Mouse (Mus musculus): ENCODE data around the gene Sirt3.
A peak's percentile ranks its signal among the peaks of the same experiment; 100 is the strongest.

Gene Sirt3

DNA sequence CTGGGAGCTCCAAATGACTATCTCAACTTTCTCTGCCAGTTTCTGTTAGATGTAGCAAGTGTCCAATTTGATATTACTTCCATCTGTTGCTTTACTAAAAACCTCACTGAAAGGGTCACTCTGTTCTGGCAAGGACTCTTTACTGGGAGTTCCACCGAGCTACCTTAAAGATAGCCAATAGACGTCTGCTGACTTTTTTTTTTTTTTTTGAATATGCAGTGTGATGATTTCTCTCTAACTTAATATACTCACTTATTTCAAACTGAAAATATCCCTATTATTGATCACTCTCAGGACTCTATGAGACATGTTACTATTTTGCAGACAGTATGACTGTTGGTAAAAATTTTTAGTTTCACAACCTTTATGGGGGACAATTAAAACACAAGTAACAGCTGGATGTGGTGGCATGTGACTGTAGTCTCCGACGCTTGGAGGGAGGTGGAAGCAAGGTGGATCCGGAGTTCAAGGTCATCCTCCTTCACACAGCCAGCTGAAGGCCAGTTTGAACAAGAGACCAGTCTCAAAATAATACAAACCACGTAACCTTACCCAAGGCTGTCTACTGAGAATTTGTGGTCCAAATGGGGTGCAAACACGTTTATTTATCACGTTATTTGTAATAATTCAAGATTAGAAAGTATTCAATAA is 1.1 kb downstream of the Sirt3 start:
- H3K27me3 ChIP-seq (ENCODE audit: insufficient read depth, low read length) = no peaks in the 10 kb centered on the region
- TF ChIP-seq POU5F1 (IDR thresholded peaks at IDR 0.05; ENCODE audit: borderline replicate concordance, low read length) = no peak
- peaks cover 49% of the 10 kb centered on the region for H3K4me1 ChIP-seq (replicated peaks; ENCODE audit: low read depth, low read length)

DNA sequence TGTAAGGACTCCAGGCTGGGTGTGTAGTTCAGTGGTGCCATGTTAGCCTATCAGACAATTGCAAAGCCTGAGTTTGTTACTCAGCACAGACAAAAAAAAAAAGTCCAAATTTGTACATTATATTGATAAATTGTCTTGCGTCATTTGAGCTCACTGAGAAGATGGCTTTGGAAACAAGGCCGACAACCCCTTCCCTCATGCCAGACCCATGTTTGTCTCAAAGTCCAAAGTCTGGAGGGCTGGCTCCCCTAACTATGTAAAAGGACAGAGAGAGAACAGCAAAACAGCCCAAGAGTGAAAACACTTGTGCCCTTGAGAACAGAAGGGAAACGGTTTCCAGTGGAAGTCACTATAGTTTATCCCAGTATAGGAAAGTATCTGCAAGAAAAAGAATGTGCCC is 1.7 kb downstream of the Sirt3 start:
- TF ChIP-seq POU5F1 (IDR thresholded peaks at IDR 0.05; ENCODE audit: borderline replicate concordance, low read length) (no peak), CTCF (conservative IDR thresholded peaks at IDR 0.05; ENCODE audit: low read length) (no peak), NANOG (IDR thresholded peaks at IDR 0.05; ENCODE audit: borderline replicate concordance, low read length) (no peak)
- H3K9me3 ChIP-seq (ENCODE audit: low read length) = no peaks in the 10 kb centered on the region
- H3K36me3 ChIP-seq (ENCODE audit: insufficient read depth, low read length) = peaks cover 58% of the 10 kb centered on the region
- peaks cover 49% of the 10 kb centered on the region for H3K4me1 ChIP-seq (replicated peaks; ENCODE audit: low read depth, low read length)
- H3K4me3 ChIP-seq (replicated peaks; ENCODE audit: low read length) = peak overlapping the region; percentile 98; the same call in 1 of the 2 replicates
- no peaks in the 10 kb centered on the region for H3K27me3 ChIP-seq (ENCODE audit: insufficient read depth, low read length)

More for the DNA sequence above, 1.1 kb downstream of the Sirt3 start:
- H3K4me3 ChIP-seq (replicated peaks; ENCODE audit: low read length) = peak overlapping the region; percentile 98
- H3K36me3 ChIP-seq (ENCODE audit: insufficient read depth, low read length) = peaks cover 58% of the 10 kb centered on the region
- H3K9me3 ChIP-seq (ENCODE audit: low read length) = no peaks in the 10 kb centered on the region

DNA sequence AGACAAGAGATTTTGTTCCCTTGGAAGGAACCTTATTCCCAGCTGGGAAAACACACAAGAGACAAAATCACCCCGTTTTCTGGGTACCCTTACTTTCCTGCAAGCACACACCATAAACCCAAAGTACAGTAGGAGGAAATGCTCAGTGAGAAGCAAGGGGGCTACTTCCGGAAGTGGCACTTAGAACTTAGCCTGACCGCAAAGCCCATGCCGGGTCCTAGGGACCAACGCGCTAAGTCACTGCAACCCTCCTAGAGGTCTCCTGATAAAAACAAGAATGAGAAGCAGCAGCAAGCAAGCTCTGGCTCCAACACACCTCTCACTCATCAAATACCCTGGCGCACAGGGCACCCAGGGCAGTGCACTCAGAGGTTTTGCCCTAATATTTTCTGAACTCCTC is 2.8 kb downstream of the Sirt3 start:
- no peak for TF ChIP-seq CTCF (conservative IDR thresholded peaks at IDR 0.05; ENCODE audit: low read length)
- no peak for TF ChIP-seq POU5F1 (IDR thresholded peaks at IDR 0.05; ENCODE audit: borderline replicate concordance, low read length)
- no peak for TF ChIP-seq NANOG (IDR thresholded peaks at IDR 0.05; ENCODE audit: borderline replicate concordance, low read length)
- H3K27me3 ChIP-seq (ENCODE audit: insufficient read depth, low read length) = no peaks in the 10 kb centered on the region

DNA sequence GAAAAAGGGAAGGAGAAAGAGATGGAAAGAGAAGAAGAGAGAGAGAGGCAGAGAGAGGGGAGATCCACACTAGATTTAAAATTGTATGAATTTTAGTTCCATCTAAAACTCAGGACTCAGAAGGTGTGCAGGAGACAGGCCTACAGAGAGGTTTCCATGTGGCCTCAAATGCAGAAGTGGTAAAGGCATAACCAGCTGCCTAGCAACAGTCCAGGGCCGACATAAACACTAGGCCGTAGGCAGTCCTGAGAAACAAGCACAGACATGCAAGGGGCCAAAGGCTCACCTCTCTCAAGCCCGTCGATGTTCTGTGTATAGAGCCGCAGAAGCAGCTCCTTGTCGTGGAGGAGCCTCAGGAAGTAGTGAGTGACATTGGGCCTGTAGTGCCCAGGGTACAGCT is 4.7 kb downstream of the Sirt3 start:
- Histone ChIP-seq H3K36me3 (ENCODE audit: insufficient read depth, low read length) (peaks cover 67% of the 10 kb centered on the region), H3K9me3 (ENCODE audit: low read length) (no peaks in the 10 kb centered on the region), H3K4me1 (replicated peaks; ENCODE audit: low read depth, low read length) (peaks cover 31% of the 10 kb centered on the region), H3K4me3 (replicated peaks; ENCODE audit: low read length) (no peak overlapping the region), H3K27me3 (ENCODE audit: insufficient read depth, low read length) (no peaks in the 10 kb centered on the region)
- TF ChIP-seq CTCF (conservative IDR thresholded peaks at IDR 0.05; ENCODE audit: low read length) (no peak), POU5F1 (IDR thresholded peaks at IDR 0.05; ENCODE audit: borderline replicate concordance, low read length) (no peak), NANOG (IDR thresholded peaks at IDR 0.05; ENCODE audit: borderline replicate concordance, low read length) (no peak)

More for the DNA sequence above, 2.8 kb downstream of the Sirt3 start:
- Histone ChIP-seq H3K4me3 (replicated peaks; ENCODE audit: low read length) (no peak overlapping the region), H3K9me3 (ENCODE audit: low read length) (no peaks in the 10 kb centered on the region), H3K36me3 (ENCODE audit: insufficient read depth, low read length) (peaks cover 56% of the 10 kb centered on the region), H3K4me1 (replicated peaks; ENCODE audit: low read depth, low read length) (peaks cover 48% of the 10 kb centered on the region)

DNA sequence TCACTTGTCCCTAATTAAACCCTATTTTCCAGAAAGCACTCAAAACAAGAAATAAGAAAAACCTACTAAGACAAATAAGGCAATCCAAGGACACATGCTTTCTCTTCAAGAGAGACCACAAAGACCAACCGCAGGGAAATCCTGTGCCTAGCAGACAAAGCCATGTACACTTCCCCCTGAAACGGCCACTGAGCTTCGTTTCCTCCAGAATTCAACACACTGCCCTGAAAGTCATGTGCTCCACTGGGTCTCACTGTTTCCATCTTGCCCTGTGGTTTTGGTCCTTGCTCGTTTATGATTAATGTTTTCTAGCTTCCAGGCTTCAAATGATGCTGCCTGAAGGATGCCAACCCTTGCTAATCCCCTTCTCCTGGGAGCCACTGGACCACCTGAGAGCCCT is 7.9 kb downstream of the Sirt3 start:
- TF ChIP-seq POU5F1 (IDR thresholded peaks at IDR 0.05; ENCODE audit: borderline replicate concordance, low read length) = no peak
- no peak overlapping the region for H3K4me3 ChIP-seq (replicated peaks; ENCODE audit: low read length)
- peaks cover 18% of the 10 kb centered on the region for H3K4me1 ChIP-seq (replicated peaks; ENCODE audit: low read depth, low read length)
- no peaks in the 10 kb centered on the region for H3K9me3 ChIP-seq (ENCODE audit: low read length)
- H3K36me3 ChIP-seq (ENCODE audit: insufficient read depth, low read length) = peaks cover 87% of the 10 kb centered on the region
- no peaks in the 10 kb centered on the region for H3K27me3 ChIP-seq (ENCODE audit: insufficient read depth, low read length)

DNA sequence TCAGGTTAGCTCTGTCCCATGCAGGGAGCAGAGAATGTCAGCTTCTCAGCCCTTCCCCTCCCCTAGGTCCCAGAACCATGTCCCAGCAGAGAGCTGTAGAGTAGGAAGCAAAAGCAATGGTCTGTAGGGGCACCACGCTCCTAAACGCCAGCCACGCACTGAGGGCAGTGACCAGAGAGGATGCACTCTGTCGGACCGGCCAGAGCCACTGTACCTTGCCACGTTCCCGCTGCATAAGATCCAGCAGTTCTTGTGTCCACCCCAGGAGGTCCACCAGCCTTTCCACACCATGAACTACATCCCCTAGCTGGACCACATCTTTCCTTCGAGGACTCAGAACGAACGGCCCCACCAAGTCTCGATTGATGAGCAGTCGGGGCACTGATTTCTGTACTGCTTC is 17.3 kb downstream of the Sirt3 start:
- no peaks in the 10 kb centered on the region for H3K9me3 ChIP-seq (ENCODE audit: low read length)
- no peaks in the 10 kb centered on the region for H3K27me3 ChIP-seq (ENCODE audit: insufficient read depth, low read length)
- no peak for TF ChIP-seq POU5F1 (IDR thresholded peaks at IDR 0.05; ENCODE audit: borderline replicate concordance, low read length)
- TF ChIP-seq CTCF (conservative IDR thresholded peaks at IDR 0.05; ENCODE audit: low read length) = no peak
- no peak for TF ChIP-seq NANOG (IDR thresholded peaks at IDR 0.05; ENCODE audit: borderline replicate concordance, low read length)
- H3K36me3 ChIP-seq (ENCODE audit: insufficient read depth, low read length) = peaks cover 93% of the 10 kb centered on the region
- H3K4me1 ChIP-seq (replicated peaks; ENCODE audit: low read depth, low read length) = peaks cover 37% of the 10 kb centered on the region
- H3K4me3 ChIP-seq (replicated peaks; ENCODE audit: low read length) = no peak overlapping the region

DNA sequence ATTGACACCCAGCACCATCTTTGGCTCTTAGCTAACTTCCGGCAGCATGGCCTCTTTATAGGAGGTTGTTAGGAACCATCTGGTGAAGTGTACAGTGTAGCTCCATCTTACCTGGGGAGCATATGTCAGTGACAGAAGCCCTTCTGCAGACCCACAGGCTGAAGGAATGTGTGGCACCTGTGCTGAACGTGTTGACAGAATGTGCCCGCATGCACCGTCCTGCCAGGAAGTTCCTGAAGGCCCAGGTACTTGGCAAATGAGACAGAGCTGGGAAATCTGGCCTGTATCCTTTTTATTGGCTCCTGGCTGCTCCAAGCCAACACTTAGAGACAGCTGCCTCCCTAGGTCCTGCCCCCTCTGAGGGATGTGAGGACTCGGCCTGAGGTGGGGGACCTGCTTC is 21.4 kb downstream of the Sirt3 start:
- Histone ChIP-seq H3K27me3 (ENCODE audit: insufficient read depth, low read length) (no peaks in the 10 kb centered on the region), H3K4me1 (replicated peaks; ENCODE audit: low read depth, low read length) (peaks cover 56% of the 10 kb centered on the region), H3K4me3 (replicated peaks; ENCODE audit: low read length) (no peak overlapping the region), H3K9me3 (ENCODE audit: low read length) (no peaks in the 10 kb centered on the region), H3K36me3 (ENCODE audit: insufficient read depth, low read length) (peaks cover 79% of the 10 kb centered on the region)
- TF ChIP-seq NANOG (IDR thresholded peaks at IDR 0.05; ENCODE audit: borderline replicate concordance, low read length) (no peak), CTCF (conservative IDR thresholded peaks at IDR 0.05; ENCODE audit: low read length) (no peak), POU5F1 (IDR thresholded peaks at IDR 0.05; ENCODE audit: borderline replicate concordance, low read length) (no peak)

DNA sequence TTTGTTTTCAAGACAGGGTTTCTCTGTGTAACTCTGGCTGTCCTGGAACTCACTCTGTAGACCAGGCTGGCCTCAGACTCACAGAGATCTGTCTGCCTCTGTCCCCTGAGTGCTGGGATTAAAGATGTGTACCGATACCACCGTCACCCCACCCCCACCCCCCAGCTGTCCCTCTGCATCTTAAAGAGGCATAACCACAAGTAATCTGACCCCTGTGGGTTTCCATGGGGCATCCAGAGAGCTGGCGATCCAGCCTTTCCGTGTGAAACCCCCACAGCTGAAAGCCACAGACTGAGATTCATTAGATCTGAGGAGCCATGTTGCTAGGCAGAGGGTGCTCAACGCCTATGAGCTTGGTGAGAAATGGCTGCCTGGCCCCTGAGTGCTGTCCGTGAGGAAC is 22.1 kb downstream of the Sirt3 start:
- peaks cover 78% of the 10 kb centered on the region for H3K36me3 ChIP-seq (ENCODE audit: insufficient read depth, low read length)

DNA sequence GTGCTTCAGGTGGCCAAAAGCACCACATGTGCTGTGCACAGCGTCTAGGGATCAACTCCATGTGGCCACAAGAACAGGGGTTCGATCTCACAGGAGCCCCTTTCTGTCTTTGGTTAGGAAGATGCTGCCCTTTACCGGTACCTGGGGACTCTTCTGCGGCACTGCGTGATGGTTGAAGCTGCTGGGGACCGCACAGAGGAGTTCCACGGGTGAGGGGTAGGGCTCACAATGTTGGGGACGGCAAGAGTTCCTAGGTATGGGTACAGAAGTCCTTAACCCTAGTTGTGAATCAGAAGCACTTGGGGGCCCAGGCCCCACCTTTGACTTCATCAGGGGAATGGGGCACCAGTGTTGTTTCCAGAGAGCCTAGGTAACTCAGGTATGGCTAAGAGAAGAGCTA is 23.4 kb downstream of the Sirt3 start:
- TF ChIP-seq POU5F1 (IDR thresholded peaks at IDR 0.05; ENCODE audit: borderline replicate concordance, low read length) = no peak
- TF ChIP-seq CTCF (conservative IDR thresholded peaks at IDR 0.05; ENCODE audit: low read length) = no peak
- no peak for TF ChIP-seq NANOG (IDR thresholded peaks at IDR 0.05; ENCODE audit: borderline replicate concordance, low read length)

More for the DNA sequence above, 22.1 kb downstream of the Sirt3 start:
- no peaks in the 10 kb centered on the region for H3K27me3 ChIP-seq (ENCODE audit: insufficient read depth, low read length)
- H3K4me3 ChIP-seq (replicated peaks; ENCODE audit: low read length) = no peak overlapping the region
- peaks cover 58% of the 10 kb centered on the region for H3K4me1 ChIP-seq (replicated peaks; ENCODE audit: low read depth, low read length)
- no peaks in the 10 kb centered on the region for H3K9me3 ChIP-seq (ENCODE audit: low read length)
- TF ChIP-seq NANOG (IDR thresholded peaks at IDR 0.05; ENCODE audit: borderline replicate concordance, low read length) (no peak), CTCF (conservative IDR thresholded peaks at IDR 0.05; ENCODE audit: low read length) (no peak), POU5F1 (IDR thresholded peaks at IDR 0.05; ENCODE audit: borderline replicate concordance, low read length) (no peak)

More for the DNA sequence above, 23.4 kb downstream of the Sirt3 start:
- H3K9me3 ChIP-seq (ENCODE audit: low read length) = no peaks in the 10 kb centered on the region
- peaks cover 78% of the 10 kb centered on the region for H3K36me3 ChIP-seq (ENCODE audit: insufficient read depth, low read length)
- H3K27me3 ChIP-seq (ENCODE audit: insufficient read depth, low read length) = no peaks in the 10 kb centered on the region
- H3K4me3 ChIP-seq (replicated peaks; ENCODE audit: low read length) = peak overlapping the region; percentile 90
- H3K4me1 ChIP-seq (replicated peaks; ENCODE audit: low read depth, low read length) = peaks cover 65% of the 10 kb centered on the region

Measured in E14TG2a.4 (cell line).